Mouse (Mus musculus) lung, postnatal 0 days (tissue): ENCODE results near the gene Rpap3. TPM values are rescaled to one million over a fixed set of nuclear protein-coding genes. Genes with fewer than 3 reads are reported as not detected.

ENCODE experiments used
- ATAC-seq: fragments of 200-750 bp; cut with Nextera tagmentation; 2 replicates; pipeline ENCODE4 v1.8.0; 2017; ENCODE audit warnings: moderate library complexity
- DNase-seq: peaks from one replicate; pipeline ENCODE4 v3.0.0-alpha.2; 2016; ENCODE audit warnings: low spot score
- H3K27ac ChIP-seq: fragments of 300-500 bp; sonication (generic); 2 replicates; pipeline ENCODE4 v1.5.1; 2014; ENCODE audit warnings: antibody characterized with exemption, mild to moderate bottlenecking, low read length, mixed read lengths
- H3K27me3 ChIP-seq: fragments of 300-500 bp; sonication (generic); replicated peaks from 2 replicates; pipeline ENCODE4 v1.6.1; 2014; ENCODE audit warnings: low read length, mixed read lengths; ENCODE audit not compliant: insufficient read depth
- H3K36me3 ChIP-seq: fragments of 300-500 bp; sonication (generic); 2 replicates; pipeline ENCODE4 v1.6.1; 2014; ENCODE audit warnings: low read length, mixed read lengths; ENCODE audit not compliant: insufficient read depth
- H3K4me1 ChIP-seq: fragments of 300-500 bp; sonication (generic); 2 replicates; pipeline ENCODE4 v1.6.1; 2014; ENCODE audit warnings: antibody characterized with exemption, low read depth, low read length, mixed read lengths; ENCODE audit not compliant: insufficient read depth
- H3K4me2 ChIP-seq: fragments of 300-500 bp; sonication (generic); replicated peaks from 2 replicates; pipeline ENCODE4 v1.6.1; 2014; ENCODE audit warnings: low read depth, mild to moderate bottlenecking, low read length, moderate library complexity, mixed read lengths
- H3K4me3 ChIP-seq: fragments of 300-500 bp; sonication (generic); 2 replicates; pipeline ENCODE4 v1.5.1; 2014; ENCODE audit warnings: low read depth, low read length
- H3K9ac ChIP-seq: fragments of 300-500 bp; sonication (generic); replicated peaks from 2 replicates; pipeline ENCODE4 v1.6.1; 2014; ENCODE audit warnings: low read depth, mild to moderate bottlenecking
- H3K9me3 ChIP-seq: fragments of 300-500 bp; sonication (generic); 2 replicates; pipeline ENCODE4 v1.6.1; 2016; ENCODE audit warnings: low read length, mixed read lengths
- CTCF ChIP-seq: IDR thresholded peaks from 2 replicates; pipeline ENCODE4 v1.5.1; 2016; ENCODE audit warnings: antibody characterized with exemption, mild to moderate bottlenecking
- EP300 ChIP-seq: IDR thresholded peaks from 2 replicates; pipeline ENCODE4 v1.6.1; 2016; ENCODE audit warnings: antibody characterized with exemption, mild to moderate bottlenecking, control low read depth
- WGBS: fragments of 180-500 bp; shearing (Covaris S2); extraction: QIAGEN DNeasy Blood & Tissue Kit; methylation state at CpG from one replicate; pipeline ENCODE4 v1.1.7; 2014; 5-methylcytosine and 5-hydroxymethylcytosine counted together
- polyA plus RNA-seq: library from polyadenylated mRNA; unstranded; fragments of >200 nt; fragmentation: Nextera tagmentation; extraction: Ambion mirVana; gene quantifications from 2 replicates; pipeline ENCODE4 v1.2.1, GENCODE M21; 2015

The Rpap3 gene
- polyA plus RNA-seq, 1 experiment from 2014 or later, result 14.3 TPM

- no peak overlapping the region for H3K27ac ChIP-seq
- H3K4me2 ChIP-seq, result no peak overlapping the region
- TF ChIP-seq EP300 (no peak), CTCF (no peak)
- no peaks in the 10 kb centered on the region for H3K9me3 ChIP-seq
- WGBS, result 78% methylated on average over 9 of the region's 9 CpGs
- H3K4me1 ChIP-seq, result no peaks in the 10 kb centered on the region
- no peak overlapping the region for H3K4me3 ChIP-seq
- H3K36me3 ChIP-seq, result no peaks in the 10 kb centered on the region
- ATAC-seq, result no peak
- H3K9ac ChIP-seq, result no peak overlapping the region
- no peak for DNase-seq
- H3K27me3 ChIP-seq, result no peaks in the 10 kb centered on the region
These were observed 34.7 kb upstream of the Rpap3 start for GRCm38 (mm10) chr15:97740283-97740732.

GRCm38 (mm10) chr15:97738923-97739322 lies 33.3 kb upstream of the Rpap3 start:
- H3K36me3 ChIP-seq, result no peaks in the 10 kb centered on the region

DNA sequence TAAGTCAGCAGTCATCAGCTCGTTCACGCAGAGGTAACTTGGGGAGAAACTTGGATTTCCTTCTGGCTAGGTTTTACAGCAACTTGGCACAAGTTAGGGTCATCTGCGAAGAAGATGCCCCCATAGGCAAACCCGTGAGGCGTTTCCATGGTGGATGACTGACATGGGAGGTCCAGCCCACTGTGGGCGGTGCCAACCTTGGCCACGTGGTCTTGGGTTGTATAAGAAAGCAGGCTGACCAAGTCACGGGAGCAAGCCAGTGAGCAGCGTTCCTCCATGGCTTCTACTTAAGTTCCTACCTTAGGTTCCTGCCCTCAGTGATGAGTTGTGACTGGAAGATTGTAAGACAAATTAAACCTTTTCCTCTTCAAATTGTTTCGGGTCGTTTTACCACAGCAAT lies 26.4 kb upstream of the Rpap3 start:
- Histone ChIP-seq H3K4me3 (no peak overlapping the region), H3K9ac (no peak overlapping the region), H3K27me3 (no peaks in the 10 kb centered on the region), H3K27ac (no peak overlapping the region), H3K36me3 (no peaks in the 10 kb centered on the region), H3K4me2 (no peak overlapping the region), H3K9me3 (no peaks in the 10 kb centered on the region), H3K4me1 (no peaks in the 10 kb centered on the region)
- ATAC-seq (no peak), DNase-seq (no peak)
- TF ChIP-seq CTCF (no peak), EP300 (no peak)
- WGBS, result 84% methylated on average over 11 of the region's 11 CpGs

More at GRCm38 (mm10) chr15:97738923-97739322, 33.3 kb upstream of the Rpap3 start:
- no peaks in the 10 kb centered on the region for H3K9me3 ChIP-seq
- ATAC-seq, result no peak
- H3K27me3 ChIP-seq, result no peaks in the 10 kb centered on the region
- H3K4me3 ChIP-seq, result no peak overlapping the region
- 66% methylated on average over 7 of the region's 7 CpGs for WGBS
- no peak for DNase-seq
- no peak overlapping the region for H3K4me2 ChIP-seq
- no peak overlapping the region for H3K9ac ChIP-seq
- TF ChIP-seq CTCF (no peak), EP300 (no peak)
- H3K27ac ChIP-seq, result no peak overlapping the region
- H3K4me1 ChIP-seq, result no peaks in the 10 kb centered on the region

DNA sequence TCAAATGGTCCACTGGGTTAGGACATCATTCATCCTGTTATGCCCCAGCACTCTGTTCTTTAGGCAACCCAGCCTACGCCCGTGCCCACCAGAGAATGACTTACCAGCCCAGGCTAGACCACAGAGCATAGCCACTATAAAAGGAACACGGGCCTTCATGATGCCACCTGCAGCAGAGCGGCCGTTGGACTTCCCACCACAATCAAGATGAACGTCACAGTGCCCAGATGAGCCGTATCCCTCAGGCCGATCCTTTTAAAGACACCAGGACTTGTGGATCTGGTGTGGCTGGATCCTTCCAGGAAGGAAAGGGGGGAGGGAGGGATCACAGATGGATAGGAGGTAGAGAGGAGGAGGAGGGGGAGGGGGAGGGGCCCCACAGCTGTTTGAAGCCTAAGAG lies 25.5 kb upstream of the Rpap3 start, which contains the start of gene Endou:
Gene Endou, minus strand, starts transcription at position 229 of the 400 bp plus-strand sequence.
- H3K27me3 ChIP-seq, result no peaks in the 10 kb centered on the region
- H3K9ac ChIP-seq, result no peak within 1 kb of the TSS
- no peak within 1 kb of the TSS for H3K4me2 ChIP-seq
- no peaks in the 10 kb centered on the region for H3K36me3 ChIP-seq
- H3K9me3 ChIP-seq, result no peaks in the 10 kb centered on the region
- DNase-seq (no peak), ATAC-seq (no peak)
- no peak for TF ChIP-seq EP300
- no peak for TF ChIP-seq CTCF
- no peak within 1 kb of the TSS for H3K27ac ChIP-seq
- 88% methylated on average over 8 of the region's 8 CpGs for WGBS
- no peaks in the 10 kb centered on the region for H3K4me1 ChIP-seq
- no peak within 1 kb of the TSS for H3K4me3 ChIP-seq

DNA sequence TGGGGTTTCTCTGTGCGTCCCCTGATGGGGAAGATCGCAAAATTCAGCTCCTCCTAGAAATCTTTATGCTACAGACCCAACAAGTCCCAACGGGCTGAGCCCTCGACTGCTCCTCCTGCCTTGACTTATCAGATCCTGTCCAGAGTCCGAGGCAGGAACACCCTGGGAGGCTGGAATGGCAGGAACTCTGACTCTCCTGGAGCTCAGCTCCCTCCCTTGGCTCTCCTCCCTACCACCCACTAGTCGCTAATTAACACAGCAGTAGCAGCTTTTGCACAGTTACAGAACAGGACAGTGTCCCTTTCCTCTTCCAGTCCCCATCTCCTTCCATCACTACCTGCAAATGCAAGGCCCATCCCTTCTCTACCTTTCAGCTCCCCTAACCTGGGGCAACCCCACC lies 24.7 kb upstream of the Rpap3 start:
- H3K4me2 ChIP-seq, result no peak overlapping the region
- no peak overlapping the region for H3K4me3 ChIP-seq
- no peaks in the 10 kb centered on the region for H3K9me3 ChIP-seq
- no peak overlapping the region for H3K27ac ChIP-seq
- no peaks in the 10 kb centered on the region for H3K27me3 ChIP-seq
- TF ChIP-seq CTCF, result no peak
- no peak for TF ChIP-seq EP300
- DNase-seq, result no peak
- no peaks in the 10 kb centered on the region for H3K36me3 ChIP-seq
- no peak overlapping the region for H3K9ac ChIP-seq
- H3K4me1 ChIP-seq, result no peaks in the 10 kb centered on the region
- 44% methylated on average over 6 of the region's 6 CpGs for WGBS
- ATAC-seq, result no peak

GRCm38 (mm10) chr15:97728804-97729203 lies 23.2 kb upstream of the Rpap3 start:
- WGBS, result 55% methylated on average over 7 of the region's 7 CpGs
- no peak for TF ChIP-seq EP300
- TF ChIP-seq CTCF, result no peak
- Histone ChIP-seq H3K4me3 (no peak overlapping the region), H3K27me3 (no peaks in the 10 kb centered on the region), H3K9me3 (no peaks in the 10 kb centered on the region), H3K4me1 (no peaks in the 10 kb centered on the region), H3K36me3 (no peaks in the 10 kb centered on the region), H3K9ac (no peak overlapping the region), H3K4me2 (no peak overlapping the region), H3K27ac (no peak overlapping the region)
- no peak for ATAC-seq
- DNase-seq, result no peak

GRCm38 (mm10) chr15:97728394-97728793 lies 22.8 kb upstream of the Rpap3 start:
- Histone ChIP-seq H3K4me1 (no peaks in the 10 kb centered on the region), H3K9me3 (no peaks in the 10 kb centered on the region), H3K4me3 (no peak overlapping the region), H3K27me3 (no peaks in the 10 kb centered on the region), H3K9ac (no peak overlapping the region), H3K4me2 (no peak overlapping the region), H3K27ac (no peak overlapping the region), H3K36me3 (no peaks in the 10 kb centered on the region)
- ATAC-seq (no peak), DNase-seq (no peak)
- TF ChIP-seq EP300 (no peak), CTCF (no peak)
- WGBS, result 75% methylated on average over 11 of the region's 11 CpGs
